Mouse (Mus musculus) granulocyte monocyte progenitor cell, adult 5-6 weeks (primary cell): ENCODE data around the gene Tmem56. TPM values are rescaled to one million over a fixed set of nuclear protein-coding genes. Genes with fewer than 3 reads are reported as not detected.

Experiments used
- ATAC-seq: replicated peaks from 2 replicates; pipeline ENCODE4 v1.8.0; 2016; ENCODE audit warnings: mild to moderate bottlenecking, moderate TSS enrichment, inconsistent platforms; ENCODE audit not compliant: poor library complexity, severe bottlenecking
- total RNA-seq, 2 experiments: library from RNA; stranded (forward) in 1 of 2; stranded (reverse) in 1 of 2; fragments of 200-712, 200-1000 nt in 1 of 2; fragments of >200 nt in 1 of 2; fragmentation: Nextera tagmentation in 1 of 2; gene quantifications; 2 replicates each; pipeline ENCODE4 v1.2.3; 2014 to 2017

The Tmem56 gene
- total RNA-seq (2014; fragmentation: Nextera tagmentation) (0.04 TPM in 1 of 2 replicates, not detected in the other), total RNA-seq (2017) (0.04 and 0.21 TPM in 2 replicates)

GRCm38 (mm10) chr3:121282998-121283397 lies at the start of gene Tmem56:
Gene Tmem56 (minus strand): TSS chr3:121283098.
- no peak for ATAC-seq

GRCm38 (mm10) chr3:121330244-121330646 lies 47.3 kb upstream of the Tmem56 start:
- ATAC-seq: peak; percentile 90

- ATAC-seq: peak; percentile 21
Measured at GRCm38 (mm10) chr3:121329647-121330046, 46.7 kb upstream of the Tmem56 start.

- ATAC-seq: no peak
Measured at GRCm38 (mm10) chr3:121327406-121327805, 44.5 kb upstream of the Tmem56 start.

GRCm38 (mm10) chr3:121323371-121323770 lies 40.5 kb upstream of the Tmem56 start:
- no peak for ATAC-seq

- ATAC-seq: no peak
Measured at GRCm38 (mm10) chr3:121320896-121321295, 38.0 kb upstream of the Tmem56 start.

- no peak for ATAC-seq
Measured at GRCm38 (mm10) chr3:121319906-121320305, 37.0 kb upstream of the Tmem56 start.

- ATAC-seq: 0 out of 2 replicates have a peak, but pooled peaks have one; percentile 33
Measured at GRCm38 (mm10) chr3:121315498-121315897, 32.6 kb upstream of the Tmem56 start.

- no peak for ATAC-seq
Measured at GRCm38 (mm10) chr3:121314149-121314548, 31.3 kb upstream of the Tmem56 start.

- ATAC-seq: no peak
Measured at GRCm38 (mm10) chr3:121312979-121313378, 30.1 kb upstream of the Tmem56 start.

GRCm38 (mm10) chr3:121312426-121312825 lies 29.5 kb upstream of the Tmem56 start:
- no peak for ATAC-seq

GRCm38 (mm10) chr3:121309896-121310714 lies 27.2 kb upstream of the Tmem56 start:
- no peak for ATAC-seq

GRCm38 (mm10) chr3:121309429-121309828 lies 26.5 kb upstream of the Tmem56 start:
- ATAC-seq: no peak

- ATAC-seq: no peak
Measured at GRCm38 (mm10) chr3:121308935-121309334, 26.0 kb upstream of the Tmem56 start.

GRCm38 (mm10) chr3:121307532-121308234 lies 24.8 kb upstream of the Tmem56 start:
- peak; percentile 98 for ATAC-seq

GRCm38 (mm10) chr3:121306641-121307040 lies 23.7 kb upstream of the Tmem56 start:
- peak; percentile 48 for ATAC-seq

GRCm38 (mm10) chr3:121294200-121294599 lies 11.3 kb upstream of the Tmem56 start:
- ATAC-seq: no peak

GRCm38 (mm10) chr3:121291560-121292258 lies 8.8 kb upstream of the Tmem56 start, which contains the start of gene Alg14:
Gene Alg14 (plus strand): TSS chr3:121291773.
- peak; percentile 92 for ATAC-seq

GRCm38 (mm10) chr3:121291225-121291559 lies 8.3 kb upstream of the Tmem56 start:
- ATAC-seq: no peak

- ATAC-seq: no peak
Measured at GRCm38 (mm10) chr3:121290681-121291080, 7.8 kb upstream of the Tmem56 start.

GRCm38 (mm10) chr3:121287151-121287550 lies 4.3 kb upstream of the Tmem56 start:
- ATAC-seq: no peak
